Mouse (Mus musculus) hindbrain, embryonic 15.5 days (tissue): ENCODE results near the gene Ntrk3. TPM values are rescaled to one million over a fixed set of nuclear protein-coding genes. Genes with fewer than 3 reads are reported as not detected.
A peak's percentile ranks its signal among the peaks of the same experiment; 100 is the strongest.

Experiments
- ATAC-seq: fragments of 200-750 bp; cut with Nextera tagmentation; 2 replicates; pipeline ENCODE4 v1.8.0; 2017; ENCODE audit warnings: low read depth, moderate number of reproducible peaks, moderate TSS enrichment; ENCODE audit not compliant: low FRiP score
- H3K27ac ChIP-seq: fragments of 300-500 bp; sonication (generic); replicated peaks from 2 replicates; pipeline ENCODE4 v1.5.1; 2015; ENCODE audit warnings: mild to moderate bottlenecking, inconsistent platforms
- H3K27me3 ChIP-seq: fragments of 300-500 bp; sonication (generic); 2 replicates; pipeline ENCODE4 v1.6.1; 2015; ENCODE audit warnings: control low read depth, inconsistent platforms
- H3K36me3 ChIP-seq: fragments of 300-500 bp; sonication (generic); 2 replicates; pipeline ENCODE4 v1.6.1; 2015; ENCODE audit warnings: control low read depth, inconsistent platforms
- H3K4me1 ChIP-seq: fragments of 300-500 bp; sonication (generic); replicated peaks from 2 replicates; pipeline ENCODE4 v1.6.1; 2015; ENCODE audit warnings: control low read depth, inconsistent platforms
- H3K4me2 ChIP-seq: fragments of 300-500 bp; sonication (generic); 2 replicates; pipeline ENCODE4 v1.6.1; 2015; ENCODE audit warnings: moderate library complexity, mild to moderate bottlenecking, inconsistent platforms
- H3K4me3 ChIP-seq: fragments of 300-500 bp; sonication (generic); 2 replicates; pipeline ENCODE4 v1.5.1; 2015; ENCODE audit warnings: mild to moderate bottlenecking, inconsistent platforms
- H3K9ac ChIP-seq: fragments of 300-500 bp; sonication (generic); 2 replicates; pipeline ENCODE4 v1.6.1; 2015; ENCODE audit warnings: inconsistent platforms
- H3K9me3 ChIP-seq: fragments of 300-500 bp; sonication (generic); 2 replicates; pipeline ENCODE4 v1.6.1; 2016; ENCODE audit warnings: control low read depth, inconsistent platforms
- WGBS: fragments of 180-500 bp; shearing (Covaris S2); methylation state at CpG from one replicate; pipeline ENCODE4 v1.1.7; 2015; 5-methylcytosine and 5-hydroxymethylcytosine counted together
- polyA plus RNA-seq: library from polyadenylated mRNA; unstranded; fragments of >200 nt; fragmentation: Nextera tagmentation; extraction: Ambion mirVana; gene quantifications from 2 replicates; pipeline ENCODE4 v1.2.1, GENCODE M21; 2015

Ntrk3 gene
- polyA plus RNA-seq, 1 experiment from 2014 or later, result 23.3 TPM

DNA sequence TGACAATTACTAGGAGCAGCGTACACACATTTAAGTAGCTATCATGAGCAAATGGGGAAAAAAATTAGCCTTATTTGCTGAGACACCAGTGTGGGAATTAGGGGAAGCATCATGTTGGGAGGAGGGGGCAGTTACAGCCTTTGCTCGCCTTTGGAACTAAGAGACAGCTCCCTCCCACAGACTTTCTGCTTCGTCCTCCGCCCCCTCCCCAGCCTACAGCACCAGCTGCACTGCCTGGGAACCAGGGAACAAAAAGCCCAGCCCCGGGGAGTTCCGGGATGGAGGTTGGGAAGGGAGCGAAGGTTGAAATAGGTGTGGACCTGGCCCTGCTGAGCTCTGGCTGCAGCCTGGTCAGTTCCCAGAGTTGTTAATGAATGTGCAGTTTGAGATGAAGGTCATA is 151.9 kb downstream of the Ntrk3 start:
- no peaks in the 10 kb centered on the region for H3K36me3 ChIP-seq
- WGBS, result 40% methylated on average over 7 of the region's 7 CpGs
- no peak for ATAC-seq

DNA sequence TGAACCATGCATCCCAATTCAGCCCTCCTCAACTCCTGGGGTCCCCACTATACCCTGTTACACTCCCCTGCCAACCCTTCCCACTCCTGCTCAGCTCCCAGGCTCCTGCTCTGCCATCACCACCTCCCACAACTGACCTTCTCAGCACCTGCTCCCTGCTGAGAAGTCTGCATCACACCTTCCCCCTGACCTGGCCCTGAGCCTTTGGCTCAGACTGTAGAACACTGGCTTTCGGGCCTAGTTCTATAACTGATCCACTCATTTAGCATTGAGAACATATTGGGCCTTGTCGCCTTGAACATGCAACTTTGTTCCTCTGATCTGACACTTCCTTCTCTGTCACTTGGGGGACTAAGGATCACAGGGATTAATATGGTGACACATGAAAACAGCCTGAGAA is 152.9 kb downstream of the Ntrk3 start:
- no peaks in the 10 kb centered on the region for H3K9me3 ChIP-seq
- H3K36me3 ChIP-seq, result no peaks in the 10 kb centered on the region
- H3K4me2 ChIP-seq, result no peak overlapping the region
- peaks cover 10% of the 10 kb centered on the region; the same call in 1 of the 2 replicates for H3K27me3 ChIP-seq
- no peak overlapping the region for H3K27ac ChIP-seq
- ATAC-seq, result no peak
- 91% methylated on average over 2 of the region's 2 CpGs for whole genome bisulfite sequencing
- H3K4me1 ChIP-seq, result peaks cover 4% of the 10 kb centered on the region
- H3K9ac ChIP-seq, result no peak overlapping the region
- no peak overlapping the region for H3K4me3 ChIP-seq

More for the DNA sequence above, 151.9 kb downstream of the Ntrk3 start:
- H3K27me3 ChIP-seq, result peaks cover 10% of the 10 kb centered on the region; the same call in 1 of the 2 replicates
- H3K9me3 ChIP-seq, result no peaks in the 10 kb centered on the region
- no peak overlapping the region for H3K4me2 ChIP-seq
- no peaks in the 10 kb centered on the region; the same call in 1 of the 2 replicates for H3K4me1 ChIP-seq
- H3K4me3 ChIP-seq, result no peak overlapping the region
- H3K9ac ChIP-seq, result no peak overlapping the region
- H3K27ac ChIP-seq, result no peak overlapping the region

DNA sequence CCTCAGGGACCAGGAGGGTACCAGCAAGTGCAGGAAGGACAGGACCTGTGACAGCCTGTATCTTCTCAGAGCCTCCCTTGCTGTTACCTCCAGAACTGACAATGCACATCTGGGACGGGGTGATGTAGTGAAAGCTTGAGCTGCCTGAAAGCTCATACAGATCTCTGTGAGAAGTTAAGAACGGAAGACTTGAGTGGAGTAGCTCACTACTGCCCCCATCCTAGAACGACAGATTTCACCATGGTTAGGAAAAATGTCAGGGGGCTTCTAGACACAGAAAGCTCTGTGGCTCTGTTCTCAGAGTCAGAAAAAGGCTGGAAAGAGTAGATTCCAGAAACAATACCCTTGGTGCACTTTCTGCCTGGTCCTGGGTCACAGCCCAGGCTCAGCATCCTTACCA is 153.3 kb downstream of the Ntrk3 start:
- H3K27me3 ChIP-seq, result peaks cover 10% of the 10 kb centered on the region; the same call in 1 of the 2 replicates
- no peak overlapping the region for H3K4me3 ChIP-seq
- no peak for ATAC-seq
- no peak overlapping the region for H3K4me2 ChIP-seq
- H3K4me1 ChIP-seq, result peaks cover 9% of the 10 kb centered on the region
- H3K36me3 ChIP-seq, result no peaks in the 10 kb centered on the region
- WGBS, result 7% methylated on average over 3 of the region's 3 CpGs
- no peak overlapping the region for H3K27ac ChIP-seq
- no peak overlapping the region for H3K9ac ChIP-seq
- no peaks in the 10 kb centered on the region for H3K9me3 ChIP-seq

DNA sequence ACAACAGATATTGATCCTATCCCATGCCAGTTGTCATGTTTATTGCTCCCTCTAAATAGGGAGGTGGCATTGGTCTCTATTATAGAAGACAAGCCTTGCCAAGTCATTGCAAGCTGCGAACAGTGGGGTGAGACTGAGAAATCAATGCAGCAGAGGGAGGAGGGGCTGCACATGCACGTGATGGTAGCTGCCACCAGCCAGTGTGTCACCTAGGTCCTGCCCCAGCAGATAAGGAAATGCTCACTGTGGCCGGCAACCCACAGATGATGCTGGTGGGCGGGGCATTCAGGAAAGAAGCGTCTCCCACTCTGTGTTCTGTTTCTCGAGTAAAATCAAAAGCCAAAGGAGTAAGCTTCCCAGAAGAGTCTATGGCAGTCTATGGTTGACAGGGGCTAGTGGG is 154.1 kb downstream of the Ntrk3 start:
- 65% methylated on average over 6 of the region's 6 CpGs for whole genome bisulfite sequencing
- Histone ChIP-seq H3K4me3 (no peak overlapping the region), H3K36me3 (no peaks in the 10 kb centered on the region), H3K9me3 (no peaks in the 10 kb centered on the region), H3K4me2 (no peak overlapping the region), H3K27me3 (peaks cover 10% of the 10 kb centered on the region; the same call in 1 of the 2 replicates), H3K9ac (no peak overlapping the region), H3K27ac (no peak overlapping the region), H3K4me1 (peaks cover 17% of the 10 kb centered on the region)
- no peak for ATAC-seq

DNA sequence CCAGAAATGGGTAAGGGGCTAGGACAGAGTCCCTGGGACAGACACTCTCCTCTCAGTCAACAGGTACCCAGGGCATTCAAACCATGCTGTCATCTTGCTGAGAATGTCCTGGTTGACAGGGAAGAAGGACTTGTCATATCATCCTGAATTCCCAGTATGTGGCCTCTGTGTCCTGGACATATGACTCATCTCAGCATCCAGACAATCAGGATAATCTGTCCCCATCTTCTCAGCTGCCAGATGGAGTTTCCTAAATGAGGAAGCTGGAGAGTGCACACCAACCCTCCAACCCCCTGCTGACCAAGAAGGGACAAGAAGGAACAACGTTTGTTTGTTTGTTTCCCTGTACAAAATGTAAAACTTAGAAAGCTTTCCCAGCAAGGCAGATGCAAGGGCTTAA is 156.5 kb downstream of the Ntrk3 start:
- peaks cover 19% of the 10 kb centered on the region for H3K4me1 ChIP-seq
- no peaks in the 10 kb centered on the region for H3K9me3 ChIP-seq
- no peak for ATAC-seq
- peaks cover 10% of the 10 kb centered on the region; the same call in 1 of the 2 replicates for H3K27me3 ChIP-seq
- H3K4me3 ChIP-seq, result no peak overlapping the region
- 58% methylated on average over 1 of the region's 1 CpGs for WGBS
- H3K36me3 ChIP-seq, result no peaks in the 10 kb centered on the region
- no peak overlapping the region for H3K27ac ChIP-seq
- H3K4me2 ChIP-seq, result no peak overlapping the region
- no peak overlapping the region for H3K9ac ChIP-seq

DNA sequence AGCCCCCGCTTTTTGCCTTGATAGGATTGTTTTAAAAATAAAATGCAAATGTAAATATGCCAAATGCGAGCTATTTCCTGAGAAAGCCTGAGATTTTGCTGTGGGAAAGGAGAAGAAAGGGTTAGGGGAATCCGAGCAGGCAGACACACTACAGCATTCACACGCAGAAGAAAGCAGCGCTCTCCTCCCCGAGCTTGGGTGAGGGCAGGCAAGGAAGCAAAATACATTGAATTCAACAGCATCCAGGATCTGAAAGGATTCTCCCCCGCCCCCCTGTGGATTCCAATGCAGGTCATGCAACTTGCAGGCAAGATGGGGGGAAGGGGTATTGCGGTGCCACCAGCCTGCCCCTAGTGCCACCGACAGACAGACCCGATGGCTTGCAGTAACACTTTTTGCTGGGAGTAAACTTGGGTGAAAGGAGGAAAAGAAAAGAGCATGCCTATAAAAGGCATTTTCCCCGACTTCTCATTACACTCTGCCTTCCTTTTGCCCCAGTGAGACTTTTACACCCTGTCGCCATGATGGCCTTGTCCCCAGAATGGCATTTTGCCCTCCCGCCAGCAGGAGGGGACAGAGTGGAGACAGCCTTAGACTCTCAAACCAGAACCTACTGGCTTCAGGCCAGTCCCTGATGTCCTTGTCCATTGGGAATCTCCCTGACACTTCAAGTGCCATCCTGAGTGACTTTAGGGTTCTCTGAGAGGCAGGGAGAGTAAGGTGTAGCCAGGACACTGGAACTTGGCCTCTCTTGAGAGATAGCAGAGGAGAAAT is 158.2 kb downstream of the Ntrk3 start:
- H3K27ac ChIP-seq, result peak overlapping the region; percentile 95
- 2% methylated on average over 13 of the region's 13 CpGs for WGBS
- no peaks in the 10 kb centered on the region for H3K36me3 ChIP-seq
- ATAC-seq, result no peak
- H3K27me3 ChIP-seq, result peaks cover 10% of the 10 kb centered on the region; the same call in 1 of the 2 replicates
- peak overlapping the region; percentile 85 for H3K4me2 ChIP-seq
- H3K9ac ChIP-seq, result peak overlapping the region; percentile 88
- no peaks in the 10 kb centered on the region for H3K9me3 ChIP-seq
- peaks cover 31% of the 10 kb centered on the region for H3K4me1 ChIP-seq
- peak overlapping the region; percentile 73 for H3K4me3 ChIP-seq

DNA sequence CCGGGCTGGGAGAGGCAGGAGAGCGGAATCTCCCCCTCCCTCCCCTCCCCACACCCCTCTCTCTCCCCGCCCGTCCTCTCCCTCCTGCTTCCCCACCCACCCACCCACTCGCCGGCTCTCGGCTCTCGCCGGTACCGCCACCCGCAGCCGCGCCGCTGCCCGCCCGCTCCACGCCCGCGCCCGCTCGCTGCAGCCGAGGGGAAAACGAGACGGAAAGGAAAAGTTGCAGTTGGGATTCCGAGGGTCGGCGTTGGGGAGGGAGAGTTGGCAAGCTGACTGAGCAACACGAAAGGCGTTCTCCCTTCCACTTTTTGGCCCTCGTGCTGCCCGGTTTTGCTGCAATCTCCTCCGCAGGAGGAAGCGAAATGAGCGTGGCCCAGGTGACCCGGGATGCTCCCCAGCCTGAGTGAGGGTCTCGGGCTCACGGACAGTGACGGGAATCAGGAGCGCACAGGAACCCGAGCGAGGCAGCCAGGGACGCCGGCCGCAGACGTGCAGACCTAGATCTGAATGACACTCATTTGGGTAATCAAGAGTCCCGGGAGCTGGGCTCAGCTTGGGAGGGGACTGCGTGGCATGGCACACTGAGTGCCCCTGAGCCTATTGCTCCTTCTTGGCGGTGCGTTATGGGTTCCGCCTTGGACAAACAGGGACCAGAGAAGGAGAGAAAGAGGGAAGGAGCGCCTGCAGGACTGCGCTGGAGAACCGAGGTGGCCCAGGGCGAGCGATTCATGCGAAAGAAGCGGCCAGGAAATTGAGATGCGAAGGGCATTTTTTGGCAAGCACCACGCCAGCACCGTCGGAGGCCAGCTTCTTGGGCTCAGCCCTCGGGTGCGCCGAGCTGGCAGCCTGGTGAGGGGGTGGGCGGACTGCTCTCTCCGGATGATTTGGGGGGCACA is 159.1 kb downstream of the Ntrk3 start:
- peak overlapping the region; percentile 95 for H3K27ac ChIP-seq
- peak overlapping the region; percentile 73 for H3K4me3 ChIP-seq
- H3K27me3 ChIP-seq, result peaks cover 10% of the 10 kb centered on the region; the same call in 1 of the 2 replicates
- ATAC-seq, result peak; percentile 35
- H3K36me3 ChIP-seq, result no peaks in the 10 kb centered on the region
- H3K9ac ChIP-seq, result peak overlapping the region; percentile 88
- under 1% methylated on average over 44 of the region's 66 CpGs for WGBS
- peaks cover 41% of the 10 kb centered on the region for H3K4me1 ChIP-seq
- no peaks in the 10 kb centered on the region for H3K9me3 ChIP-seq
- peak overlapping the region; percentile 85 for H3K4me2 ChIP-seq

DNA sequence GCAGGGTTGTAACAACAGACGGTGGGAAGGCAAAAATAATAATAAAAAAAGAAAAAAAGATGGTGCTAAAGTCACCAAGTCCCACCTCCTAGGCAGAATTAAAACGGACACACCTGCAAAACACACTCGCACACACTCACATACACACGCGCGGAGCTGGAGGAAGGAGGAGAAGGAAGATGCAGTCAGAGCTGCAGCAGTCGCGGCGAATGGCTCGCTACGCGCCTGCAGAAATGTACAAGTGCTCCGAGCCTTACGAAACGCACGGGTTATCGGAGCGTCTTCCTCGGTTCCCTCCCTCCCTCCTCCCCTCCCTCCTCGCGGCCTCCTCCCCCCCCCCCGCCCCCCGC is 159.7 kb downstream of the Ntrk3 start:
- peak; percentile 65 for ATAC-seq
- Histone ChIP-seq H3K4me3 (peak overlapping the region; percentile 73), H3K4me1 (peaks cover 47% of the 10 kb centered on the region), H3K36me3 (no peaks in the 10 kb centered on the region), H3K27me3 (peaks cover 7% of the 10 kb centered on the region; the same call in 1 of the 2 replicates), H3K9ac (peak overlapping the region; percentile 88), H3K27ac (peak overlapping the region; percentile 95), H3K9me3 (no peaks in the 10 kb centered on the region), H3K4me2 (peak overlapping the region; percentile 85)
- 0% methylated on average over 19 of the region's 23 CpGs for WGBS

DNA sequence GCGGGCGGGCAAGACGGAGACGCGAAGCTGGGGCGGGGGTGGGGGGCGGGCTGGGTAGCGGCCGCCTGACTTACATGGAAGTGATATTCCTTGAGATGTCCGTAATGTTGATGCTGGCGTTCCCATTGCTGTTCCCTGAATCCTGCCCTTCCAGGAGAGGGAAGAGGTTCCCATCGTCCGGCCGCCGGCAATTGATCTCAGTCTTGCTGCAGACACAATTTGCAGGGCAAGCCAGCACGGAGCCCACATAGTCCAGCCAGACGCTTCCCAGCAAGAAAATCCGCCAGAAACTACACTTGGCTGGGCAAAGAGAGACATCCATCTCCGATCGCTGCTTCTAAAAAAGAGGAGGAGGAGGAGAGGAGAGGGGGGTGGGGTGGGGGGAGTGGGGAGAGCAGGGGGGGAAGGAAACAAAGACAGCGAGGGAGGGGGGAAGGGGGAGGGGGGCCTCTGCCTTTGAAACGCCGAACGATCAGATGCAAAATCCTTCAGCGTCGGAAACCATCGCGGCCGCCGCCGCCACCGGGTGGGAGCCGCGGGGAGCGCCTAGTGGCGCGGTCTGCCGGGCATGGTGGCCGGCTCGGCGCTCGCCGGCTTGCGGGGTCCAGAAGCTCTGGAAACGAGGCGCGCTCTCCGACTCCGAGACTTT is 160.2 kb downstream of the Ntrk3 start:
- Histone ChIP-seq H3K9ac (peak overlapping the region; percentile 88), H3K36me3 (no peaks in the 10 kb centered on the region), H3K4me2 (peak overlapping the region; percentile 85), H3K9me3 (no peaks in the 10 kb centered on the region), H3K27ac (peak overlapping the region; percentile 95), H3K4me3 (peak overlapping the region; percentile 73), H3K27me3 (peaks cover 3% of the 10 kb centered on the region; the same call in 1 of the 2 replicates), H3K4me1 (peaks cover 48% of the 10 kb centered on the region)
- under 1% methylated on average over 47 of the region's 49 CpGs for WGBS
- peak; percentile 48; the same call in 1 of the 2 replicates for ATAC-seq

DNA sequence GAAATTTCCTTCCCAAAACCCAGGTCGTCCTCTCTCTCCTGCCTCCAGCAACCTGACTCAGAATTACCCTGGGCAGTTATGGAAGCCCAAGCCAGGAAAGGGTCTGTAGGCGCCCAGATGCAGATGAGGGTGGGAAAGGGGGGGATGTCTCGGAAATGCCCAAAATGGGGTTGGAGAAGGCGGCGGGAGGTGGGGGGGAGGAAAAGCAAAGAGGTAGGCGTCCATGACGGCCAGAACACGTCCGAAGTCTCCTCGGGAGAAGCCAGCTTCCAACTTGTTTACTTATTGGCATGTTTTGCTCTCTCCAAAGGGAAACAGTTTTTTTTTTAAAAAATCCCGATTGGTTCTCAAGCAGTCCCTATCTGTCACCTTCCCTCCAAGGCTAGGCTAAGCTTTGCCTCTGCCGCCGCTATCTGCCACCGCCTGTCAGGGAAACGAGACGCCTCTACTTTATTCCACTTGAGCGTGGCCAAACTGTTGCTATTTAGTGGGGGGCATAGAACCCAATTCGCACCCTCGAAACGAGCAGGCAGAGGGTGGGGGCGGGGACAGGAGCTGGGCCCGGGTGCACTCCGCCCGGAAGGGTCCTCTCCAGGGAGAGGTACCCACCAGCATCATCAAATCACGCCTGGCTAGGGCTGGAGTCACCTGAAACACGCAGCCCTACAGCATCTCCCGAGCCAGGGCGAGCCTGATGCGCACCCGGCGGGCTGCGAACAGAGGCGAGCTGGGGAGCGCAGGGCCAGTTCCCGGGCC is 160.9 kb downstream of the Ntrk3 start:
- peak; percentile 62 for ATAC-seq
- Histone ChIP-seq H3K9me3 (no peaks in the 10 kb centered on the region), H3K36me3 (no peaks in the 10 kb centered on the region), H3K9ac (peak overlapping the region; percentile 88), H3K27me3 (peaks cover under 1% of the 10 kb centered on the region; the same call in 1 of the 2 replicates), H3K4me3 (peak overlapping the region; percentile 73), H3K4me1 (peaks cover 48% of the 10 kb centered on the region), H3K27ac (peak overlapping the region; percentile 95), H3K4me2 (peak overlapping the region; percentile 85)
- WGBS, result 1% methylated on average over 35 of the region's 35 CpGs

DNA sequence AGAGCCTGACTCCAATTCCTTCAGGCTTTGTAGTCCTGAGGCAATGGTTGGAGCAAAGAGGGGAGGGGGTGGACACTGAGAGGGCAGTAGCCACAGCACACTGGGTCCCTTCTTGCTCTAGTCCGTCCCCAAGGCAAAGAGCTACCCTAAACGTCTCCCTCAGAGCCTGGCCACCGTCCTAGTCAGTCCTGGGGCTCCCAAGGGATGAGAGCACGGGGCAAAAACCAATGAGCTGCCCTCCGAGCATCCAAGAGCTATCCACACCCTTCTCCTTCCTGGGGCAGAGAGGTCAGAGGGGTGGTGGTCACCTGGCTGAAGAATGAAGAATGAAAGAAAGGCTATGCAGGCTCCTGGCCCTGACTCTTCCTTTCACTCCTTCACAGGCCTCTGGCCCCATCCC is 161.6 kb downstream of the Ntrk3 start:
- no peak for ATAC-seq

More for the DNA sequence above, 161.6 kb downstream of the Ntrk3 start:
- Histone ChIP-seq H3K36me3 (no peaks in the 10 kb centered on the region), H3K4me3 (peak overlapping the region; percentile 73), H3K4me1 (peaks cover 49% of the 10 kb centered on the region), H3K9me3 (no peaks in the 10 kb centered on the region), H3K4me2 (peak overlapping the region; percentile 85), H3K27ac (peak overlapping the region; percentile 95), H3K9ac (peak overlapping the region; percentile 88), H3K27me3 (no peaks in the 10 kb centered on the region)
- 7% methylated on average over 5 of the region's 5 CpGs for WGBS
